Mouse (Mus musculus): ENCODE data around the gene Fntb. TPM values are rescaled to one million over a fixed set of nuclear protein-coding genes. Genes with fewer than 3 reads are reported as not detected.

Gene Fntb
- total RNA-seq, 4 experiments from 2014 or later, result 12.8 to 16.1 (median 14.9) TPM

- DNase-seq (ENCODE audit: low spot score), result no peak
These were observed 155.0 kb downstream of the Fntb start for GRCm38 (mm10) chr12:76920398-76920797.

GRCm38 (mm10) chr12:76920990-76921389, 155.6 kb downstream of the Fntb start:
- DNase-seq (ENCODE audit: low spot score), result no peak

- peak; percentile 31 for DNase-seq (ENCODE audit: low spot score)
These were observed 157.7 kb downstream of the Fntb start for GRCm38 (mm10) chr12:76923118-76923517.

- no peak for DNase-seq (ENCODE audit: low spot score)
These were observed 159.7 kb downstream of the Fntb start for GRCm38 (mm10) chr12:76924904-76925604.

GRCm38 (mm10) chr12:76926338-76926945, 161.1 kb downstream of the Fntb start:
- peak; percentile 61 for DNase-seq (ENCODE audit: low spot score)

- no peak for DNase-seq (ENCODE audit: low spot score)
These were observed 161.6 kb downstream of the Fntb start for GRCm38 (mm10) chr12:76927012-76927411.

GRCm38 (mm10) chr12:76927539-76927938, 162.2 kb downstream of the Fntb start:
- no peak for DNase-seq (ENCODE audit: low spot score)

- DNase-seq (ENCODE audit: low spot score), result no peak
These were observed 164.8 kb downstream of the Fntb start for GRCm38 (mm10) chr12:76930177-76930576.

- DNase-seq (ENCODE audit: low spot score), result peak; percentile 63
These were observed 166.6 kb downstream of the Fntb start for GRCm38 (mm10) chr12:76931739-76932687.

GRCm38 (mm10) chr12:76932688-76933060, 167.3 kb downstream of the Fntb start:
- no peak for DNase-seq (ENCODE audit: low spot score)

- DNase-seq (ENCODE audit: low spot score), result no peak
These were observed 169.0 kb downstream of the Fntb start for GRCm38 (mm10) chr12:76934438-76934837.

GRCm38 (mm10) chr12:76936211-76936610, 170.8 kb downstream of the Fntb start:
- no peak for DNase-seq (ENCODE audit: low spot score)

- no peak for DNase-seq (ENCODE audit: low spot score)
These were observed 172.6 kb downstream of the Fntb start for GRCm38 (mm10) chr12:76938013-76938412.

GRCm38 (mm10) chr12:76941524-76941923, 176.1 kb downstream of the Fntb start:
- DNase-seq (ENCODE audit: low spot score), result no peak

- no peak for DNase-seq (ENCODE audit: low spot score)
These were observed 177.1 kb downstream of the Fntb start for GRCm38 (mm10) chr12:76942476-76942875.

GRCm38 (mm10) chr12:76943046-76943445, 177.7 kb downstream of the Fntb start:
- no peak for DNase-seq (ENCODE audit: low spot score)

- DNase-seq (ENCODE audit: low spot score), result no peak
These were observed 178.1 kb downstream of the Fntb start for GRCm38 (mm10) chr12:76943466-76943865.

GRCm38 (mm10) chr12:76947487-76947886, 182.1 kb downstream of the Fntb start:
- DNase-seq (ENCODE audit: low spot score), result no peak

GRCm38 (mm10) chr12:76948185-76948584, 182.8 kb downstream of the Fntb start:
- no peak for DNase-seq (ENCODE audit: low spot score)

GRCm38 (mm10) chr12:76948781-76949180, 183.4 kb downstream of the Fntb start:
- no peak for DNase-seq (ENCODE audit: low spot score)

GRCm38 (mm10) chr12:76950330-76950729, 184.9 kb downstream of the Fntb start:
- DNase-seq (ENCODE audit: low spot score), result no peak

GRCm38 (mm10) chr12:76953750-76954363, 188.5 kb downstream of the Fntb start:
- no peak for DNase-seq (ENCODE audit: low spot score)

Data from heart, adult 8-10 months (tissue).